Mouse (Mus musculus) MEL (cell line): ENCODE measurements around the gene Zfp276. TPM values are rescaled to one million over a fixed set of nuclear protein-coding genes. Genes with fewer than 3 reads are reported as not detected.

Source experiments
- DNase-seq: peaks from one replicate; pipeline ENCODE4 v3.0.0; 2011; ENCODE audit warnings: low read depth, low spot score
- H3K27ac ChIP-seq: 2 replicates; pipeline ENCODE4 v1.5.1; 2012; ENCODE audit warnings: low read depth, mild to moderate bottlenecking, control low read depth, low read length, moderate library complexity; ENCODE audit not compliant: control insufficient read depth
- H3K27me3 ChIP-seq, 2 experiments: fragments of 150-350 bp in 1 of 2; sonication (generic) in 1 of 2; 2 replicates each; pipeline ENCODE4 v1.6.1; 2012; ENCODE audit warnings: low read length in 2 of 2, mild to moderate bottlenecking in 2 of 2, improper control_type of control experiment in 1 of 2, moderate library complexity in 1 of 2; ENCODE audit not compliant: insufficient read depth in 2 of 2, control insufficient read depth in 1 of 2
- H3K36me3 ChIP-seq, 2 experiments: 2 replicates each; pipeline ENCODE4 v1.6.1; 2012 to 2014; ENCODE audit warnings: low read length in 2 of 2, improper control_type of control experiment in 1 of 2, inconsistent platforms in 1 of 2, mild to moderate bottlenecking in 1 of 2; ENCODE audit not compliant: insufficient read depth in 2 of 2, control insufficient read depth in 1 of 2
- H3K4me1 ChIP-seq, 2 experiments: fragments of 150-350 bp in 1 of 2; sonication (generic) in 1 of 2; 2 replicates each; pipeline ENCODE4 v1.6.1; 2012; ENCODE audit warnings: low read length in 2 of 2, improper control_type of control experiment in 1 of 2, mild to moderate bottlenecking in 1 of 2; ENCODE audit not compliant: insufficient read depth in 2 of 2, control insufficient read depth in 1 of 2
- H3K4me3 ChIP-seq, 2 experiments: fragments of 150-350 bp in 1 of 2; sonication (generic) in 1 of 2; 2 replicates each; pipeline ENCODE4 v1.5.1; 2012; ENCODE audit warnings: low read depth in 2 of 2, low read length in 2 of 2, mild to moderate bottlenecking in 2 of 2, moderate library complexity in 2 of 2, control low read depth in 1 of 2, improper control_type of control experiment in 1 of 2; ENCODE audit not compliant: control insufficient read depth in 1 of 2, insufficient read depth in 1 of 2
- H3K79me2 ChIP-seq: 2 replicates; pipeline ENCODE4 v1.6.1; 2012; ENCODE audit warnings: mild to moderate bottlenecking, low read length, moderate library complexity; ENCODE audit not compliant: control insufficient read depth, poor library complexity, insufficient read depth
- H3K9ac ChIP-seq: 2 replicates; pipeline ENCODE4 v1.6.1; 2012; ENCODE audit warnings: low read depth, mild to moderate bottlenecking, control low read depth, low read length, moderate library complexity; ENCODE audit not compliant: control insufficient read depth, poor library complexity, severe bottlenecking
- H3K9me3 ChIP-seq: fragments of 150-350 bp; sonication (generic); replicated peaks from 2 replicates; pipeline ENCODE4 v1.6.1; 2012; ENCODE audit warnings: mild to moderate bottlenecking, low read length, improper control_type of control experiment, moderate library complexity; ENCODE audit not compliant: insufficient read depth
- BHLHE40 ChIP-seq: IDR thresholded peaks from 2 replicates; pipeline ENCODE4 v1.6.1; 2012; ENCODE audit warnings: low read depth, mild to moderate bottlenecking, inconsistent platforms, low read length, improper control_type of control experiment, borderline replicate concordance
- CHD1 ChIP-seq: IDR thresholded peaks from 2 replicates; pipeline ENCODE4 v1.6.1; 2012; ENCODE audit warnings: low read depth, mild to moderate bottlenecking, inconsistent platforms, low read length, improper control_type of control experiment
- ELF1 ChIP-seq: IDR thresholded peaks from 2 replicates; pipeline ENCODE4 v1.6.1; 2014; ENCODE audit warnings: low read depth, mild to moderate bottlenecking, inconsistent platforms, low read length, improper control_type of control experiment, moderate library complexity
- GABPA ChIP-seq: IDR thresholded peaks from 2 replicates; pipeline ENCODE4 v1.6.1; 2012; ENCODE audit warnings: low read depth, mild to moderate bottlenecking, inconsistent platforms, low read length, improper control_type of control experiment, moderate library complexity
- HCFC1 ChIP-seq: IDR thresholded peaks from 2 replicates; pipeline ENCODE4 v1.6.1; 2012; ENCODE audit warnings: low read depth, mild to moderate bottlenecking, inconsistent platforms, low read length, improper control_type of control experiment, moderate library complexity
- MXI1 ChIP-seq: IDR thresholded peaks from 2 replicates; pipeline ENCODE4 v1.6.1; 2011; ENCODE audit warnings: mild to moderate bottlenecking, low read depth, low read length, improper control_type of control experiment
- MYC ChIP-seq: IDR thresholded peaks from 2 replicates; pipeline ENCODE4 v1.6.1; 2011; ENCODE audit warnings: low read depth, mild to moderate bottlenecking, low read length, improper control_type of control experiment, moderate library complexity
- NELFE ChIP-seq: IDR thresholded peaks from 2 replicates; pipeline ENCODE4 v1.6.1; 2011; ENCODE audit warnings: low read depth, low read length, improper control_type of control experiment
- POLR2A ChIP-seq, 2 experiments: IDR thresholded peaks; 2 replicates each; pipeline ENCODE4 v1.6.1; 2011 to 2012; ENCODE audit warnings: low read length in 2 of 2, mild to moderate bottlenecking in 2 of 2, control low read depth in 1 of 2, improper control_type of control experiment in 1 of 2, low read depth in 1 of 2, moderate library complexity in 1 of 2; ENCODE audit not compliant: control insufficient read depth in 1 of 2, insufficient read depth in 1 of 2, poor library complexity in 1 of 2
- POLR2AphosphoS2 ChIP-seq: IDR thresholded peaks from 2 replicates; pipeline ENCODE4 v1.6.1; 2011; ENCODE audit warnings: low read length, improper control_type of control experiment
- SIN3A ChIP-seq: IDR thresholded peaks from 2 replicates; pipeline ENCODE4 v1.6.1; 2012; ENCODE audit warnings: low read length, improper control_type of control experiment, inconsistent platforms
- TCF12 ChIP-seq: IDR thresholded peaks from 2 replicates; pipeline ENCODE4 v1.6.1; 2014; ENCODE audit warnings: low read depth, mild to moderate bottlenecking, inconsistent platforms, low read length, improper control_type of control experiment, moderate library complexity
- UBTF ChIP-seq: IDR thresholded peaks from 2 replicates; pipeline ENCODE4 v1.6.1; 2012; ENCODE audit warnings: low read depth, mild to moderate bottlenecking, inconsistent platforms, low read length, improper control_type of control experiment, moderate library complexity, borderline replicate concordance; ENCODE audit not compliant: insufficient read depth
- USF1 ChIP-seq: IDR thresholded peaks from 2 replicates; pipeline ENCODE4 v1.6.1; 2014; ENCODE audit warnings: low read depth, mild to moderate bottlenecking, inconsistent platforms, low read length, improper control_type of control experiment, moderate library complexity
- ZKSCAN1 ChIP-seq: IDR thresholded peaks from 2 replicates; pipeline ENCODE4 v1.6.1; 2012; ENCODE audit warnings: low read depth, mild to moderate bottlenecking, inconsistent platforms, low read length, improper control_type of control experiment, moderate library complexity
- ZNF384 ChIP-seq: IDR thresholded peaks from 2 replicates; pipeline ENCODE4 v1.6.1; 2012; ENCODE audit warnings: low read depth, mild to moderate bottlenecking, inconsistent platforms, low read length, improper control_type of control experiment
- polyA plus RNA-seq, 2 experiments: library from polyadenylated mRNA; stranded (reverse) in 1 of 2; unstranded in 1 of 2; fragments of >175 nt in 1 of 2; fragments of >200 nt in 1 of 2; gene quantifications; 2 replicates each; pipeline versions ENCODE4 v1.2.1 to v1.2.4; 2012; ENCODE audit warnings: low replicate concordance in 2 of 2, low read depth in 1 of 2; ENCODE audit not compliant: insufficient read length in 2 of 2, insufficient read depth in 1 of 2, missing spikeins in 1 of 2
- total RNA-seq: library from RNA; depleted of rRNA; stranded (reverse); fragments of 300-350 nt; gene quantifications from 2 replicates; pipeline ENCODE4 v1.2.3, GENCODE M21; 2012; rRNA removed

Zfp276 gene
- total RNA-seq = 11.8 and 16.0 TPM in 2 replicates
- 10 to 100 TPM in 1 of 2 experiments, not detected in 1; 19.2 TPM for polyA plus RNA-seq

GRCm38 (mm10) chr8:123254099-123254885 is at the start of gene Zfp276, which contains the start of gene Vps9d1:
Gene Zfp276 (plus strand): TSS chr8:123254195.
Gene Vps9d1 (minus strand): TSS chr8:123254348.
- Histone ChIP-seq H3K36me3 (peaks cover 0 to 9% of the 10 kb centered on the region in 2 experiments; a peak in 2 of 4 replicates), H3K27ac (peak within 1 kb of the TSS; percentile 29; the same call in 1 of the 2 replicates), H3K4me1 (peaks cover 0 to 16% of the 10 kb centered on the region in 2 experiments; a peak in 2 of 4 replicates)

GRCm38 (mm10) chr8:123211876-123212275 is 42.1 kb upstream of the Zfp276 start:
- TF ChIP-seq MYC = 0 out of 2 replicates have a peak, but pooled peaks have one; percentile 19
- no peak for TF ChIP-seq CHD1
- no peak for TF ChIP-seq BHLHE40
- peaks cover 0 to 4% of the 10 kb centered on the region in 2 experiments; a peak in 3 of 4 replicates for H3K4me1 ChIP-seq
- H3K9ac ChIP-seq = peak overlapping the region; percentile 94
- H3K9me3 ChIP-seq = no peaks in the 10 kb centered on the region
- no peak for DNase-seq
- no peaks in the 10 kb centered on the region for H3K27me3 ChIP-seq
- H3K79me2 ChIP-seq = peaks cover 9% of the 10 kb centered on the region
- H3K4me3 ChIP-seq = peak overlapping the region; percentile 67 to 97
- H3K27ac ChIP-seq = no peak overlapping the region
- H3K36me3 ChIP-seq = peaks cover 0 to 5% of the 10 kb centered on the region in 2 experiments; a peak in 1 of 4 replicates

More at GRCm38 (mm10) chr8:123254099-123254885, at the start of gene Zfp276, which contains the start of gene Vps9d1:
- H3K9me3 ChIP-seq = no peaks in the 10 kb centered on the region
- no peak for TF ChIP-seq USF1
- peak; percentile 49 for TF ChIP-seq TCF12
- peak; percentile 77; the same call in 1 of the 2 replicates for TF ChIP-seq UBTF
- peak; percentile 50; the same call in 1 of the 2 replicates for TF ChIP-seq POLR2AphosphoS2
- no peak for TF ChIP-seq ZNF384
- peak; percentile 87 for TF ChIP-seq HCFC1
- TF ChIP-seq ZKSCAN1 = no peak
- peak in 1 of 2 experiments; percentile 68; a peak in 1 of 4 replicates for TF ChIP-seq POLR2A (IDR thresholded peaks at IDR 0.05; ENCODE audit: control insufficient read depth in 1 of 2, insufficient read depth in 1 of 2, low read depth in 1 of 2, low read length in 2 of 2, poor library complexity in 1 of 2)
- TF ChIP-seq ELF1 = peak; percentile 39; the same call in 1 of the 2 replicates
- TF ChIP-seq SIN3A = peak; percentile 70; the same call in 1 of the 2 replicates
- 0 out of 2 replicates have a peak, but pooled peaks have one; percentile 2 for TF ChIP-seq MXI1
- TF ChIP-seq GABPA = no peak
- peak; percentile 64 for TF ChIP-seq NELFE
- 0 out of 2 replicates have a peak, but pooled peaks have one; percentile 51 for TF ChIP-seq CHD1
- H3K79me2 ChIP-seq = peaks cover 13% of the 10 kb centered on the region
- peak within 1 kb of the TSS; percentile 96 for H3K9ac ChIP-seq
- peak within 1 kb of the TSS; percentile 84 to 98 for H3K4me3 ChIP-seq
- DNase-seq = peak; percentile 88
- no peaks in the 10 kb centered on the region for H3K27me3 ChIP-seq
